Mouse (Mus musculus) lung, postnatal 14 days (tissue): Measurements from ENCODE around the gene Npepps.
A peak's percentile ranks its signal among the peaks of the same experiment; 100 is the strongest.
"Not testable (repeated sequence)": the region's sequence is repeated elsewhere in the genome, so short reads cannot be mapped to it uniquely, and the experiment has no call there.

ENCODE experiments used
- DNase-seq: peaks from one replicate; pipeline ENCODE4 v3.0.0; 2021

The Npepps gene

GRCm38 (mm10) chr11:97228985-97229384 lies 51.5 kb downstream of the Npepps start:
- DNase-seq: no peak

- no peak for DNase-seq
These were observed 54.3 kb downstream of the Npepps start for GRCm38 (mm10) chr11:97226131-97226530.

GRCm38 (mm10) chr11:97223485-97223884 lies 57.0 kb downstream of the Npepps start:
- DNase-seq: no peak

GRCm38 (mm10) chr11:97221611-97222010 lies 58.8 kb downstream of the Npepps start:
- no peak for DNase-seq

GRCm38 (mm10) chr11:97220211-97220610 lies 60.2 kb downstream of the Npepps start:
- DNase-seq: no peak

GRCm38 (mm10) chr11:97214411-97214810 lies 66.0 kb downstream of the Npepps start:
- DNase-seq: no peak

- DNase-seq: no peak
These were observed 69.6 kb downstream of the Npepps start for GRCm38 (mm10) chr11:97210728-97211400.

- no peak for DNase-seq
These were observed 73.4 kb downstream of the Npepps start for GRCm38 (mm10) chr11:97207011-97207422.

- DNase-seq: no peak
These were observed 80.9 kb downstream of the Npepps start for GRCm38 (mm10) chr11:97199519-97199918.

- DNase-seq: peak; percentile 72
These were observed 81.8 kb downstream of the Npepps start for GRCm38 (mm10) chr11:97198601-97199000.

GRCm38 (mm10) chr11:97197021-97197420 lies 83.4 kb downstream of the Npepps start:
- DNase-seq: no peak

GRCm38 (mm10) chr11:97196541-97196940 lies 83.9 kb downstream of the Npepps start:
- DNase-seq: no peak

- no peak for DNase-seq
These were observed 87.9 kb downstream of the Npepps start for GRCm38 (mm10) chr11:97192621-97192951.

GRCm38 (mm10) chr11:97191915-97192620 lies 88.4 kb downstream of the Npepps start:
- DNase-seq: no peak

- DNase-seq: no peak
These were observed 89.4 kb downstream of the Npepps start for GRCm38 (mm10) chr11:97190992-97191391.

- not testable (repeated sequence) for DNase-seq
These were observed 90.8 kb downstream of the Npepps start for GRCm38 (mm10) chr11:97189645-97190044.

GRCm38 (mm10) chr11:97189231-97189630 lies 91.2 kb downstream of the Npepps start:
- no peak for DNase-seq

- no peak for DNase-seq
These were observed 91.8 kb downstream of the Npepps start for GRCm38 (mm10) chr11:97188643-97188955.

GRCm38 (mm10) chr11:97187764-97188642 lies 92.4 kb downstream of the Npepps start, which contains the start of gene Kpnb1:
TSS of gene Kpnb1 (minus strand) at chr11:97187881.
- peak; percentile 97 for DNase-seq

- DNase-seq: peak; percentile 98
These were observed 93.3 kb downstream of the Npepps start for GRCm38 (mm10) chr11:97186947-97187763.

- DNase-seq: no peak
These were observed 94.5 kb downstream of the Npepps start for GRCm38 (mm10) chr11:97185704-97186614.

- DNase-seq: no peak
These were observed 95.6 kb downstream of the Npepps start for GRCm38 (mm10) chr11:97184875-97185274.
